Comparison of ENCODE assay signal across 21 mouse cellular contexts in genomic region chr10:88592316-88592715, GRCm38 (mm10). TPM values are rescaled to one million over a fixed set of nuclear protein-coding genes. Genes with fewer than 3 reads are reported as not detected.
A peak's percentile ranks its signal among the peaks of the same experiment; 100 is the strongest.
DNase-seq lines count a peak whose midpoint lies in the region; TF ChIP-seq lines count a peak whose summit lies in the region.
"Had no signal": no experiment of that assay in that cellular context is flagged by ENCODE, and none has a peak within 500 bp of the region (broad histone marks: within the 10 kb centered on the region; RNA-seq: fewer than 3 reads in every experiment).

No protein-coding gene starts in this region.

- H3K79me2 ChIP-seq in myocyte (ENCODE audit: control insufficient read depth, insufficient read depth) = no peaks in the 10 kb centered on the region

- no peak overlapping the region for H3K4me3 ChIP-seq in gastrocnemius, adult 2 months
- no peak overlapping the region for H3K4me3 ChIP-seq in myocyte
- H3K4me3 ChIP-seq: embryonic facial prominence, embryonic 13.5 days; embryonic facial prominence, embryonic 15.5 days; erythroblast, embryonic 14.5 days; forebrain, embryonic 10.5 days; forebrain, embryonic 12.5 days had no signal

- no peaks in the 10 kb centered on the region for H3K27me3 ChIP-seq in myocyte (ENCODE audit: control insufficient read depth, insufficient read depth, insufficient read length)
- H3K27me3 ChIP-seq: embryonic facial prominence, embryonic 13.5 days; embryonic facial prominence, embryonic 15.5 days; forebrain, embryonic 12.5 days had no signal

- peak overlapping the region; percentile 83 for H3K27ac ChIP-seq in gastrocnemius, adult 2 months
- H3K27ac ChIP-seq: embryonic facial prominence, embryonic 13.5 days; embryonic facial prominence, embryonic 15.5 days; forebrain, embryonic 10.5 days; forebrain, embryonic 12.5 days had no signal

- intact Hi-C loops in gastrocnemius, adult 2 months (cut with DNase I) = no loop called here

- H3ac ChIP-seq in myocyte (ENCODE audit: control insufficient read depth, insufficient read length) = no peak overlapping the region

- TF ChIP-seq CTCF in gastrocnemius, adult 2 months (IDR thresholded peaks at IDR 0.05) = no peak

- peak; percentile 59 for DNase-seq in gastrocnemius, adult 2 months
- no peak for DNase-seq in gastrocnemius, postnatal 10 days
- peak; percentile 53 for DNase-seq in gastrocnemius, postnatal 25 days
- DNase-seq in heart, adult 8-10 months (ENCODE audit: low spot score) = no peak
- DNase-seq in adrenal gland, postnatal 14 days = no peak
- DNase-seq: adrenal gland, adult 2 months; adrenal gland, postnatal 10 days; adrenal gland, postnatal 36 days; cerebellum, adult 11-12 months; cerebellum, adult 2 months; cerebellum, adult 9-10 months; cerebellum, postnatal 25 days; embryo, embryonic 11 days had no signal

- H3K4me2 ChIP-seq in myocyte (ENCODE audit: low read depth) = peak overlapping the region; percentile 10
- H3K4me2 ChIP-seq: embryonic facial prominence, embryonic 13.5 days; embryonic facial prominence, embryonic 15.5 days; forebrain, embryonic 12.5 days had no signal

- no peak for TF ChIP-seq POLR2A in myocyte (IDR thresholded peaks at IDR 0.05; ENCODE audit: insufficient read length, low read depth)

- H3K36me3 ChIP-seq in myocyte (ENCODE audit: control insufficient read depth, insufficient read depth) = no peaks in the 10 kb centered on the region
- H3K36me3 ChIP-seq: embryonic facial prominence, embryonic 13.5 days; embryonic facial prominence, embryonic 15.5 days; forebrain, embryonic 10.5 days; forebrain, embryonic 12.5 days had no signal

TF ChIP-seq in myocyte, 11 proteins besides CTCF, POLR2A, EP300 and RAD21:
- TF ChIP-seq MAX (IDR thresholded peaks at IDR 0.05; ENCODE audit: low read depth) = no peak
- TF ChIP-seq CEBPB (IDR thresholded peaks at IDR 0.05; ENCODE audit: insufficient read depth, poor library complexity, severe bottlenecking) = no peak
- no peak for TF ChIP-seq POLR2AphosphoS2 (IDR thresholded peaks at IDR 0.05; ENCODE audit: insufficient read length, low read depth)
- peak in 2 of 3 experiments; percentile 62 to 67 for TF ChIP-seq MYOD1 (IDR thresholded peaks at IDR 0.05; ENCODE audit: control insufficient read depth in 1 of 3, insufficient read length in 2 of 3, low read depth in 2 of 3)
- no peak for TF ChIP-seq REST (IDR thresholded peaks at IDR 0.05; ENCODE audit: insufficient read depth, insufficient read length)
- peak; percentile 45 for TF ChIP-seq SRF (IDR thresholded peaks at IDR 0.05; ENCODE audit: control insufficient read depth, insufficient read length, low read depth)
- no peak for TF ChIP-seq E2F4 (IDR thresholded peaks at IDR 0.05; ENCODE audit: insufficient read depth)
- TF ChIP-seq MYOG (IDR thresholded peaks at IDR 0.05; ENCODE audit: control insufficient read depth in 1 of 3, insufficient read depth in 1 of 3, insufficient read length in 2 of 3, low read depth in 2 of 3) = peak in 1 of 3 experiments; percentile 23
- no peak for TF ChIP-seq USF1 (IDR thresholded peaks at IDR 0.05; ENCODE audit: low read depth)
- no peak for TF ChIP-seq TCF12 (IDR thresholded peaks at IDR 0.05; ENCODE audit: insufficient read depth, poor library complexity, severe bottlenecking)
- TF ChIP-seq TCF3 (IDR thresholded peaks at IDR 0.05; ENCODE audit: insufficient read length, low read depth) = peak; percentile 19

RNA-seq across cellular contexts. Expression of gene Mybpc1, which starts 12.6 kb away (rescaled TPM):
- 1,000 to 10,000 TPM in 1 of 2 experiments, 100 to 1,000 TPM in 1; 749 to 2,272 TPM for total RNA-seq in gastrocnemius, adult 2 months (2021)
- total RNA-seq in gastrocnemius, postnatal 10 days (2021) = 1,000 to 10,000 TPM; 1,127 to 1,330 TPM
- 1,000 to 10,000 TPM; 1,393 to 2,492 TPM for total RNA-seq in gastrocnemius, postnatal 25 days (2021)
- 21.9 TPM for polyA plus RNA-seq in myocyte (2012; fragmentation: generic; extraction: Trizol)
- total RNA-seq in heart, adult 8-10 months (2022) = under 1 TPM; 0.31 to 0.72 (median 0.56) TPM
- 0.68 and 0.96 TPM in 2 replicates for total RNA-seq in adrenal gland, postnatal 14 days (2021)
- total RNA-seq: MEL had no signal
- polyA plus RNA-seq: C2C12; erythroblast, embryonic 14.5 days had no signal

Comparison
In these comparisons a context has a peak if more than half of its experiments do, and no peak if none do; other contexts are left out.
1. DNase-seq: peak in gastrocnemius, adult 2 months (single experiment) and gastrocnemius, postnatal 25 days (single experiment); none in gastrocnemius, postnatal 10 days (single experiment), heart, adult 8-10 months (single experiment) and adrenal gland, postnatal 14 days (single experiment).
2. RNA of gene Mybpc1, which starts 12.6 kb away (total RNA-seq): 1,393 to 2,492 TPM in gastrocnemius, postnatal 25 days, 749 to 2,272 TPM in gastrocnemius, adult 2 months and 1,127 to 1,330 TPM in gastrocnemius, postnatal 10 days; 0.68 to 0.96 TPM in adrenal gland, postnatal 14 days and 0.31 to 0.72 TPM in heart, adult 8-10 months; every median in the first group is over 100 times any median in the second.